Mouse (Mus musculus): ENCODE results near the gene Barx1.
A peak's percentile ranks its signal among the peaks of the same experiment; 100 is the strongest.

Gene Barx1

DNA sequence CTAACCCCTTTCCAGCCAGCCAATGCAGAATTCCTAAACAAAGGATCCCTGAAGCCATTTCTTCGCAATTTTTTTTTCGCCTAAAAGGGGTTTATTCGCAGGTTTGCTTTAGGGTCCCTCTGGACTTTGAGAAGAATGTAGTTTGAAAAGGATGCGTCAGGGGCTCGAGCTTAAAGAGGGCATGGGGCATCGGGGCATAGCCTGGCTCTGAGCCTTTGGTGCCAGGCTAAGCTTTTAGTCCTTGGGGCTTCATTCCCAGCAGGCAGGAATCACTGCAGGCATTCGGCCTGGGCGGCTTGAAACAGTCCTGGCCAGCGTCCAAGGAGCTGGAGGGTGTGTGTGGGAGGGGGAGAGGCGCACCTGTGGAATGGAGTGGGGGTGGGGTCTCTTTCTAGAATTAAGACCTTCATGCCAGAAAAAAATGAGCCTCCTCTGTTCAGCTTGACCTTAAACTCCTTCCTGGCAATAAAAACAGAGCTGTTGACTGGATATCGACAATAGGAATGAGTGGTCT is 2.5 kb upstream of the Barx1 start:
- DNase-seq (ENCODE audit: low read depth, low spot score): no peak

DNA sequence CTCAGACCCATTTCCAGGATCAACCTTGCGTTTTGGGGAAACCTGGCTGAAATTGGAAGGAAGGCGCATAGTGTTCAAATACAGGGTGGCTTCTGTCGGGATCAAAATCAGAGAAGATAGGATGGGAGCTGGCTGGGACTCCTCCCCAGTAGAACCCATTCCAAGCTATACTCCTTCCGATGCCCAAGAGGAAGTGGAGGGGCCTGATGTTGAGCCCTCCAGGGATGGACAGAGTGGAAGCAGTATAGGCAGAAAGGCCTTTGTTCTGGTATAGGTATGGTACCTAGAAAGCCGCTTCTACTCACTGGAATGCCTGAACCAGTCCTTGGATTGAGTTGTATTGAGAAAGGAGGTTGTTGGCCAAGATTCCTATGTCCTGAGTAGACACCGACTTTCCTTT is 2.1 kb upstream of the Barx1 start:
- no peak for DNase-seq (ENCODE audit: low read depth, low spot score)

DNA sequence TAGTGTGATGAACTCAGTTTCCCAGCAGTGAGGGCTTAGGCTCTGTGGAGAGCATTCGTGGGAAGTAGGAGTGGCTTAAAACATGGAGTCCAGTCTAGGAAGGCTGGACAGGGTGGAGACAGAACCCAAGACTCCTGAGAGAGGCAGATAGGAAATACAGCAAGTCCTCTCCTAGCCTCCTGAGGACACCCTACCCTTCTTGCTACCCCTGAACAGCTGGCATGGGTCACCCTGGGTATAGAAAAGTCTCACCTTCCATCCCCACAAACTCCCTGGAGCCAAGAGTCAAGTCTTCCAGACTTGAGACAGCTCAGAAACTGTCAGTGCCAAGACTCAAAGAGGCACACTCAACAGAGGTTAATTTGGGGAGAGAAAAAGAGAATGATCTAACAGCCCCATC is 1.2 kb upstream of the Barx1 start:
- DNase-seq (ENCODE audit: low read depth, low spot score): no peak

DNA sequence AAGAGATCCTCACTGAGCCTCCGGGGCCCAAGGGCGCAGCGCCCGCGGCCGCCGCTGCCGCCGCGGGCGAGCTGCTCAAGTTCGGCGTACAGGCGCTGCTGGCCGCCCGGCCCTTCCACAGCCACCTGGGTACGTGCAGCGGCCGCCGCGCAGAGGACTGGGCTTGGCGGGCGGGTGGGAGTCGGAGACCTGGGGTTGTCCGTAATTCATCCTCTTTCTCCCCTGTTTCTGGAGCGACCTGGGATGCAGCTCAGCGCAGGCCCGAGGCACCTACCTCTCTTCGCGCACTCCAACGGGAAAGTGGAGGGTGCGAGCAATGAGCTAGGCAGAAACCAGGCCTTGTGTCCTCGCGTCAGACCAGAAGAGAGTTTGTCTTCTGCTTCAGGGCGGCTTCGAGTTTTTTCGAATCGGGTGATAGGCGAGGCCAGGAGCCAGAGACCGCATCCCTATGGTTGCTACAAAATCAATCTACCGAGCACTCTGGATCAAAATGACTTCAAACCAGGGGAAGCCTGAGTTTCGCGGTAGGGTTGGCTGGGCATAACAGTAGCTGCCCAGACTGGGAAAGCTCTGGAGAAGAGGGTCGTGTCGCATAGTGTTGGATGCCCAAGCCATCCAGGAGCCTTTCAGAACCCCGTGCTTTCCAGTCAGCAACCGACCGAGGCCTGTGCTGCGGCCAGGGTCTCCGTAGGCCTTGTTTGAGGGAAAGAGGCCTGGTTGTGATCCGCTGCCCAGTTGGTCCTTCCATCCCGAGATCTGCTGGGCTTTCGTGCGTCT is 601 bp downstream of the Barx1 start:
- DNase-seq (ENCODE audit: low read depth, low spot score): peak; percentile 62

DNA sequence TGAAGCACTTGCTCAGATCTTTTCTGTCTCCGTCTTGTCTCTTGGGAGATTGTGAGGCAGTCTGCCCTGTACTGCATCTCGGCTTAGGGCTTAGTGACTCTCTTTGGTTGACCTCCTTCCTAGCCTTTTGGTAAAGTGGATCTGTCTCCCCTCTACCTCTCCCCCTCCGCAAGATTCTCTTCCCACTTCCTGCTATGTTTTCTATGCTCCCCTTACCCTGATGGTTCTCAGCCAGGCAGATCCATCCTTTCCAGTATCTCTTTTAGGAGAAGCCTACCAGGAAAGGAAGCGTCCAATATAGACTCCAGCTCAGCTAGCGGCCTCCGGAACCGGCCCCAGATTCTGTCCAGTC is 1.2 kb downstream of the Barx1 start:
- DNase-seq (ENCODE audit: low read depth, low spot score): no peak

DNA sequence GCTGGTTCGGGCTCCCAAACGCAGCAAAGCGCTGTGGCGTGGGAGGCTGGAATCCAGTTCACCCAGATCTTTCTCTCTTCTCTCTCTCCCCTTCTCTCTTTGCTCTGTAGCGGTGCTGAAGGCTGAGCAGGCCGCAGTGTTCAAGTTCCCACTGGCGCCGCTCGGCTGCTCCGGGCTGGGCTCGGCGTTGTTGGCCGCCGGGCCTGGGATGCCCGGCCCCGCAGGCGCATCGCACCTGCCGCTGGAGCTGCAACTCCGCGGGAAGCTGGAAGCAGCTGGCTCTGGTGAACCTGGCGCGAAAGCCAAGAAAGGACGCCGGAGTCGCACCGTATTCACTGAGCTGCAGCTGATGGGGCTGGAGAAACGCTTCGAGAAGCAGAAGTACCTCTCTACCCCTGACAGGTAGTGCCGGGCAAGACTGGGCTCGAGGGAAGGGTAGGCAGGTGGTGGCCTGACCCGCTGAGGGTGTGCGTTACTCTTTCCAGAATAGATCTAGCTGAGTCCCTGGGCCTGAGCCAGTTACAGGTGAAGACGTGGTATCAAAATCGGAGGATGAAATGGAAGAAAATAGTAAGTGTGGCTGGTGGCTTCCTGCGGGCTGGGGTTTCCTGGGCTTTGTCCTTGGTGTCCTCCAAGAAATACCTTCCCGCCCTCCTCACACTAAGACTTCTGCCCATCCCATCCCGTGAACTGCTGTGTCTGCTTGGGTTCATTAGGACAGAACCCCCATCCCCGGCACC is 2.3 kb downstream of the Barx1 start:
- peak; percentile 67 for DNase-seq (ENCODE audit: low read depth, low spot score)

DNA sequence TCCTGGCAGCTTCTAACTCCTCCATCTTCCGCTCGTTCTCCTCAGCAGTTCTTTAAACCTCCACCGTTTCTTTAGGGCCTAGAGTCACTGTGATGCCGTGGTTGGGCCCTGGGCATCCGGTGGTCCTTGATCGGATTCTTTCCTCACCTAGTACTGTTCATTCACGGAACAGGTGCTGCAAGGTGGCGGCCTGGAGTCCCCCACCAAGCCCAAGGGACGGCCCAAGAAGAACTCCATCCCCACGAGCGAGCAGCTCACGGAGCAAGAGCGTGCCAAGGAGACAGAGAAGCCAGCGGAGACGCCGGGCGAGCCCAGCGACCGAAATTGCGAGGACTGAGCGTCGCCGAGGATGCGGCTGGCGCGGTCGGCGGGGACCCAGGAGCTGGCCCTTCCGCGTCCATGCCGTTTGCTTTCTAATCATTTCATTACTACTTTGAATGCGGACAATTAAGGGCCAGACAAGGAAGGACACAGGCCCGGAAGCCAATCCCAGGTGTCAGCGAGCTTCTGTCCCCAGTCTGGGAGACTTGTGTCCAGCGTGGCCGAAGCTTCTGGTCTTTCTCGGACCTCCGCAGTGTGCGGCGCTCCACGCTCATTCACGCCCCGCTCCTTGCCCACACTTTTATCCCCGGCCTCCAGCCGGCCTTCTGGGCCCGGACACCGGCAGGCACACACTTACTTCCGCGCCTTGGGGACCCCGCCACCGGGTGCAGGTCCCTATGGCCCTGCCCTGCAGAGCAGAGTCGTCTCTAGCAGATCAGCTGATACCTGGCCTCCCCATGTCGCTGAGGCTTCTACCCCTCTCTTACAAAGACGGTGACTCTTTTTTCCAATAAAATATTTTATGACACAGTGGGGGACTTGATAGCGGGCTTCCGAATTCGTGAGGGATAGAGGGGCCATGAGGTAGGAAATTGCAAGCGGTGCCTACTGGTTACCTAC is 3.1 kb downstream of the Barx1 start:
- DNase-seq (ENCODE audit: low read depth, low spot score): peak; percentile 36

DNA sequence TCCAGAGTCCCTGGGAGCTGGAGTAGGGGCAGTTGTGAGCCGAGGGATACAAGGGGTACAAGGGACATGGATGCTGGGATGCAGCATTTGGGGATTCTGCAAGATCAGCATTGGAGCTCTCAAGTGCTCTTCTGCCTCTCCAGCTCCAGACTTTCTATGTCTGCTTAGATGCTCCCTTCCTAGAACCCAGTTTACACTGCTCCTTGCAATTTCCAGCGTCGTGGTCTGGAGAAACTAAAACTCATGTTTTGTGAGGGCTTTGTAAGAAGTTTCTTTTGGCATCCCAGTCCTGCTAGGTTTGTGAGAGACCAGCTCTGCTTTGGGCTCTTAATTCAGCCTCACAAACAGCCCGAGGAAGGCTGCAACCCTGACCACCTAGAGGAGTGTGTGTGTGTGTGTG is 4.7 kb downstream of the Barx1 start:
- no peak for DNase-seq (ENCODE audit: low read depth, low spot score)

DNA sequence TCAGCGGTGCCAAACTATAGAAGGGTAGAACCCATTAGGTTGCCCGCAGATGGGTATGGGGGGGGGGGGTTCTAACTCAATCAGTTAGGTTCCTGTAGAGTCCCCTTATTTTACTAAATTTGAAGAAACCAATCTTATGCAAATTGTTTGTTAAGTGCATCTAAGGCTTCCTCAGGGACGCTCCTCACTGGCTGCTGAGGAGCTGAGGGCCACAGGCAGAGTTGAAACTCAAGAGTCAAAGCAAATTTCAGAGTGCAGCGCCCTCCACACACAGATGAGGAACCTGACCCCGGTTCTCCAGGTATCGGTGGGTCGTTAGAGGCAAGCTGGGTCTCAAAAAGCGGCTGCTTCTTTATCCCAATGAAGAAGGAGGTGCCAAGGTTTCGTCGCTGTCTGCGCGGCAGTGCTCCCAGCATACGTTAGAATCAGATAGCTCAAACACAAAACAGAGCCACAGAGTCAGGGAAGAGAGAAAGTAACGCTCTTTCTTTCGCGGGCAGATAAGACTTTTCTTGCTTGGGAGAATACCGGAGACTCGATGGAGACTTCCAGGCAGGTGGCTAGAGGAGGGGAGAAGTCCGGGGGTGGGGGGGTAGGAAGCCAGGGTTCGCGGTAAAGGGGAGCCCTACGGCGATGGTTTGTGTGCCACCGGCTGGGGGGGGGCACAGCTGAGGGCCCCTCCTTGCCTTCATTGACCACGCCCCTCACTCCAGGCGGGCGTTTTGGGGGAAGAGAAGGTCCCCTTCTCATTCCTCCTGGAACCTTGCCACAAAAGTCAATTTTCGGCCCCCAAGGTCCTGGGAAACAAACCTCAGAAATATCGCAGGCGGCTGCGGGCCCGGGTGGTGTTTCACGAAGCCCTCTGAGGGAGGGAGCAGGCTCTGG is 5.5 kb downstream of the Barx1 start:
- peak; percentile 40 for DNase-seq (ENCODE audit: low read depth, low spot score)

DNA sequence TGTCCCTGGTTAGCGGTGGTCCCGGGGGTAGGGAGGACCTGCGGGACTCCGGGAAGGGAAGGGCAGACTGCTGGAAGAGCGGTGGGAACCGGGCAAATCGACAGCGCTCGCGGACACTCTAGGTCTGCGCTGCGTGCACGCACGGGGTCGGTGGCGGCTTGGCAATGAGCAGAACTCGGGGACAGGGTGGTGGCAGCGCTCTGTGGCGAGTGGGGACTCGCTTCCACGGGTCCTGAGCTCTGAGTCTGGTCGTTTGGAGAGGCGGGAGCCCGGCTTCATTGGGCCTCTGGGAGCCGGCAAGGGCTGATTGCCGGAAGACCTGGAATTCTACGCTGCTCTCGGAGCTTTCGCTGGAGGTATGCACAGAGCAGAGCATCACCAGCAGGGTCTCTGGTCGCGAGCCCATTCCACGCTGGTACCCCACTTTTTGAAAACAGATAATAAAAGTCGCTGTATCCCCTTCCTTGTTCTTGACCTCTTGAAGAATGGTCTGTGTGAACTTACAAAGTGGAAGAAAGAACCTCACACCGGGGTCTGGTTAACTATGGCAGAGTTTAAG is 6.3 kb downstream of the Barx1 start:
- peak; percentile 37 for DNase-seq (ENCODE audit: low read depth, low spot score)

DNA sequence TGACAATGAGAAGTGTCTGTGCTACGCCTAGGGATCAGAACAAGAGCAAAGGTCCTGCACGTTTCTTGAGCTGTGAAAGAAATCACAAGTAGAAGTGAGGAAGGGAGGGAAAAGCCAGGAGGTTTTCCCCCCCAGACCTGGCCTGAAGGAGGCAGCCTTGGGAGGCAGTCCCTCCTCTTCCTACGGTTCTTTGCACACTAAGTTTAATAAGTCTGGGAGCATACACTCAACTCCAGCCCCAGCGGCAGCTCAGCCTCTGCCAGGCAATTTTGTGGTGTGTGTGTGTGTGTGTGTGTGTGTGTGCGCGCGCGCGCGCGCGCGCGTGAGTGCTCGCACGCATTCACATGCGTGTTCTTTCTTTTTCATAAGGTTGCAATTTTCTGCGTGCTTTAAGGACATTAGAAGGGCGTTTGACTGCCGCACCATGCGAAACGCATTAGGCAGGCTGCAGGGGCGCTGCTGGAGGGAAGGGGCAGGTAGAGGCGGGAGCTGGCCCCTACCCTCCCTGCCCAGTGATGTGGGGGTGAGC is 9.6 kb downstream of the Barx1 start:
- DNase-seq (ENCODE audit: low read depth, low spot score): no peak

DNA sequence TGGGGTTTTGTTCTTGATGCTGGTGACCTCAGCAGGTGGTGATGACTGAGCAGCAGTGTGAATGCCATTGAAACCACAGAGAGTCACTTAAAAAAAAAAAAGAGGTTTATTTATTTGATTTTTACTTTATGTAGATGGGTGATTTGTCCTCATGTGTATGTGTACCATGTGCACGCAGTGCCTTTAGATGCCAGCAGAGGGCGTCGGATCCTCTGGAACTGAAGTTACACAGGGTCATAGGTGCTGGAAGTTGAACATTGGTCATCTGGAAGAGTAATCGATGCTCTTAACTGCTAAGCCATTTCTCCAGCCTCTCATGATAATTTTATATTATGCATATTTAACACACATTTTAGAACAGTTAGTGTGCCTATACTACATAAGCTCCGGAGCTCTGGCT is 11.8 kb downstream of the Barx1 start:
- DNase-seq (ENCODE audit: low read depth, low spot score): peak; percentile 59

DNA sequence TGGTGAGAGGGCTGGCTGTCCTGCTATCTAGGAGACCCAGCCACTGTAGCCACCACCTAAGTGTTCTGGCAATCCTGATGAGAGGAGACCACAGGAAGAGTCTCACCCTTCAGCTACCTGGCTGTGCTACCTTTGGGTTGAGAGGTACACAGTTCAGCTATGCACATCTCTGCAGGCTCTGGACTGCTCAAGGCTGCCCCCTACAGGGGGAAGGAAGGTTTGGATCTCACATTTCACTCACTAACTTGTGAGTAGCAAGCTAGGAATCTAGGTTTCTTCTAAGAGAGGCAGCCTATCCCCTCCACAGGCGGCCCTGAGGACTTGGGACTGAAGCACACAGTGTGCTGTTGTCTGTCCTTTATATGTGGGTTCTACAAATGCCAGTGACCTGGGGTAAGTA is 16.6 kb downstream of the Barx1 start:
- peak; percentile 65 for DNase-seq (ENCODE audit: low read depth, low spot score)

DNA sequence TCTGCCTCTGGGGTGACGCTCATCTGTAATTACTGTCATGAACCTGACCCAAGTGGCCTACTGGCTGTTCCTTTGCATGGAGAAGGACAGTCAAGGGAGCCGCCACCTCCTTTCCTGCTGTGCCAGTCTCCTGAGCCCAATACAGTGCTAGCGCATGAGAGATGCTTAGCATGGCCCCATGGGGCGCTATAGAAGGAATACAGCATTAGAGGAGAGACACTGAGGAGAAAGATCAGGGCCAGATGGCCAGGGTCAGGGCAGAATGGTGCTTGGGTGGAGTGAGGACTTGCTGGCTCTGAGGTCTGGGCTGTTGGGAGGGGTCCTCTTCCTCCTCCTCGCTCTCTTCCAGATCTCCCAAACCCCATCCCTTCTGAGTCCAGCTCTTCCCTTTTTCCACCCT is 23.9 kb downstream of the Barx1 start:
- peak; percentile 27 for DNase-seq (ENCODE audit: low read depth, low spot score)

DNA sequence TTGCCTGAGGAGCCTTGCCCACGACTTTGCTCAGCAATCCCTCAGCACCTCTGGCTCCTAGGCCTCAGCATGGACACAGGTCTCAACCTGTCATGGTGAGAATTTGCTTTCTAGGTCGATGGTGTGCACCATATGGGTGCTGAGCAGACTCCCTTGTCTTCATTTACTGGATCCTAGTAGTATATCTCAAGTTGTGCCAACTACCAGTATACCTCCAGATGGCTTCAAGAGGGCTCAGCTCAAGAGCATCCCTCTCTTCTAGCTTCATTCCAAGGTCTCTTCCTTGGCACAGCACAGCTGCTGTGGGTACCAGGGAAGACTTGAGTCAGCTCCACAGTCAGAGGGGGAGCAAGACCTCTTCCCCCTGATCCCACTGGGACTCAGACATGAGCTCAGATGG is 29.2 kb downstream of the Barx1 start:
- DNase-seq (ENCODE audit: low read depth, low spot score): no peak

DNA sequence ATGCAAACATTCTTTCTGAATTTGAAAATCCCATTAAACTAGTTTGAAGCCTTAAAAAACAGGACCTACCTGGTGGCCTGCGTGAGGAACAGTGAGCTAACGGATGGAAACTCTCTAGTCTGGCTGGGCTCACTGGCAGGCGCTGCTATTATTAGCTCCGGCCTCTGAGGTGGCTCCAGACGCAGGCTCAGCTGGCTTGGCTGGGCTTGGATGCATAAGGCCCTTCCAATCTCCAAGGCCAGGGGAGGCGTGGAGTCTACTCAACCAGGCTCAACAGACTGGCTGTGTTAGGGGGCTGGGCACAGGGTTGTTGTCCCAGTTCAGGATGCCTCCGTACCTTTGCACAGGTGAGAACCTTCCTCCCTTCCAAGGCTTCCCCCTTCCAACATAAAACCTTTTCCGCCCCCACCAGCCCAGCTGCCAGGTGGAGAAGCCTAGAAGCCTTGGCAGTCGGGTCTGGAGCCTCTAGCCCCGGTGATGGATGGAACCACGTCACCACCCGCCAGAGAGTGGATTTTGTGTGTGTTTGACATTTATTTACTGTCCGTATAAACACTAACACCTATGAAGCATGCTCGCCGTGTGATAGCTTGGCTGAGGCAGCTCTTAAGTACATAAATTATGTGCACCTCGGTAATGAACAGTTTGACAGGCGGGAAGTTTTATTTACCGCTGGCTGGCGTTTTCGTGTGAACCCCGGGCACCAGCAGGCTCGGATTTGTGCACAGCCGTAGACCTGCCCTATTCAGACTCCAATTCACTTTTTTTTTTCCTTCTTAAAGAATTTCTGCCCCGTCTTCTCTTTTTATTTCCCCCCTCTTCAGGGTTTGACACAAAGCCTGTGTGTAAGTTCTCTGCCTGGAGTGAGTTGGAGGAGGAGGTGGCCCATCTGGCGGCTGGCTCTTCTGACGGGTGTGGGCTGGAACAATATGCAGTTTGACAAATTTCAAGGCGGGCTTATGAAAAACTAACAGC is 31.6 kb downstream of the Barx1 start:
- DNase-seq (ENCODE audit: low read depth, low spot score): peak; percentile 25

DNA sequence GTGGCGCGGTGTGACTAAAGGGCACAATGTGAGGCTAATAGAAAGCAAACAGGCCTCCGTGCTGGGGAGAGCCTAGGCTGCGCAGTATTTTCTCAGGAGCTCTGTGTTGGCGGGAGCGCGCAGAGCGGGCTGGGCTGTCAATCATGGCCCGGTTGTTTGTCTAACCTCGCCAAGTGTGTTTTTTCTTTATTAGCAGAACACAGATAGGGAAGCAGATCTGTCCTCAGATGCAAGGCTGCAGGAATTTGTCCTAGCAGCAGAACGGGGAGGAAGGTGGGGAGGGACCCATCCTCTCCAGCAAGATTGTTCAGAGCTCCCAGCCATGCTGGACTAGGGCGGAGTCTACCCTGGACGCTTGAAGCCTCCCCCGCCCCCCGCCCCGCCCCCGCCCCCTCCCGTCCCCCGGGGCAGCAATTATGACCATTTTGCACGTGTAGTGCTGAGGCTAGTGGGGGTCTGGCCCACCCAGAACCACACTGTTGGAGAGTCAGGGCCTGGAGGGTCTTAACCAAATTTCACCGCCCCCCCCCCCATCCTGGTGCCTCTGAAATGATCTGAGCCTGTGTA is 43.7 kb downstream of the Barx1 start:
- peak; percentile 21 for DNase-seq (ENCODE audit: low read depth, low spot score)

DNA sequence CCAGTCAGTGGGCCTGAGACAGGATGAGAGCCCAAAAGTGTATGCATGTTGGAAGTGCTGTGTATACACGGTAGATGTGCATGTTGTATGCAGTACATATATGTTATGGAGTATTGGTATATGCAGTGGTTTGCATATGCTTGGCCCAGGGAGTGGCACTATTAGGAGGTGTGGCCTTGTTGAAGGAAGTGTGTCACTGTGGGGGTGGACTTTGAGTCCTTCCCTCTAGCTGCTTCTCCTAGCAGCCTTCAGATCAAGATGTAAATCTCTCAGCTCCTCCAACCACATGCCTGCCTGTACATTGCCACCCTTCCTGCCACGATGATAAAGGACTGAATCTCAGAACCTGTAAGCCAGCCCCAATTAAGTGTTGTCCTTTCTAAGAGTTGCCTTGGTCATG is 49.9 kb downstream of the Barx1 start:
- DNase-seq (ENCODE audit: low read depth, low spot score): no peak

DNA sequence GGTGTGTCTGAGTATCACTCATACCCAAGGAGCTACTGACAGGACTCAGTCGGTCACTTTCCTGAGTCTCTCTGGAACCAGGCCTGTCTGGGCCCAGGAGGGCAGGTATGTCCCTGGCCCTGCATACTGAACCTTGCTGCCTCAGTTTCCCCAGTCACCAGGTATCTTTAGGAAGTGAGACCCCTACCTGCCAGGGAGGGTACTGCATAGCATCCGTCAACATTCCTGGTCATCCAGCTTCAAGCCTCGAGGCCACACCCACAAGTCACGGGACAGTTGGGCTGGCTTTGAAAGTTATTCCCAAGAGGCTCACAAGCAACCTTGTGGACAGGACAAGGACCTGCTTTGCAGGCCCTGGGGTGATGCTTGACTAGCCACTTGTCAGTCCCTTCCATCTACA is 53.3 kb downstream of the Barx1 start:
- DNase-seq (ENCODE audit: low read depth, low spot score): peak; percentile 81

All from ZHBTc4 (cell line).